Mouse (Mus musculus): ENCODE data around the gene Gadd45gip1.

The Gadd45gip1 gene

GRCm38 (mm10) chr8:84847684-84848435, 16.5 kb downstream of the Gadd45gip1 start:
- DNase-seq (ENCODE audit: low spot score) = no peak

DNA sequence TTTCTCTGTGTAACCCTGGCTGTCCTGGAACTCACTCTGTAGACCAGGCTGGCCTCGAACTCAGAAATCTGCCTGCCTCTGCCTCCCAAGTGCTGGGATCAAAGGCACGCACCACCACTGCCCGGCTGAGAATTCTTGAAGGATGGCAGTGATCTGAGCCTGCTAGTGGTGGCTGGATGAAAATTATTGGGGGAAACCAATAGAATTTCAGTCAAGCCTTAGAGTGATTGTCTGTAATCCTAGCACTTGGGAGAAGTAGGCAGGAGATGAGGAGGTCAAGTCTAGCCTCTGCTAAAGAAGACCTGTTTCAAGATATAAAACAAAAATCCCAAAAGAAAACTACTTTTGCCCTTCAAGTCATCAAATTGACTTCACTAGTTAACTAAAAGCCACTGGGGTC, 25.1 kb downstream of the Gadd45gip1 start:
- DNase-seq (ENCODE audit: low spot score) = no peak

- DNase-seq (ENCODE audit: low spot score) = peak; percentile 89
These were observed 25.6 kb downstream of the Gadd45gip1 start, which contains the start of gene Farsa for GRCm38 (mm10) chr8:84856864-84857441. TSS of gene Farsa (plus strand) at chr8:84856989.

DNA sequence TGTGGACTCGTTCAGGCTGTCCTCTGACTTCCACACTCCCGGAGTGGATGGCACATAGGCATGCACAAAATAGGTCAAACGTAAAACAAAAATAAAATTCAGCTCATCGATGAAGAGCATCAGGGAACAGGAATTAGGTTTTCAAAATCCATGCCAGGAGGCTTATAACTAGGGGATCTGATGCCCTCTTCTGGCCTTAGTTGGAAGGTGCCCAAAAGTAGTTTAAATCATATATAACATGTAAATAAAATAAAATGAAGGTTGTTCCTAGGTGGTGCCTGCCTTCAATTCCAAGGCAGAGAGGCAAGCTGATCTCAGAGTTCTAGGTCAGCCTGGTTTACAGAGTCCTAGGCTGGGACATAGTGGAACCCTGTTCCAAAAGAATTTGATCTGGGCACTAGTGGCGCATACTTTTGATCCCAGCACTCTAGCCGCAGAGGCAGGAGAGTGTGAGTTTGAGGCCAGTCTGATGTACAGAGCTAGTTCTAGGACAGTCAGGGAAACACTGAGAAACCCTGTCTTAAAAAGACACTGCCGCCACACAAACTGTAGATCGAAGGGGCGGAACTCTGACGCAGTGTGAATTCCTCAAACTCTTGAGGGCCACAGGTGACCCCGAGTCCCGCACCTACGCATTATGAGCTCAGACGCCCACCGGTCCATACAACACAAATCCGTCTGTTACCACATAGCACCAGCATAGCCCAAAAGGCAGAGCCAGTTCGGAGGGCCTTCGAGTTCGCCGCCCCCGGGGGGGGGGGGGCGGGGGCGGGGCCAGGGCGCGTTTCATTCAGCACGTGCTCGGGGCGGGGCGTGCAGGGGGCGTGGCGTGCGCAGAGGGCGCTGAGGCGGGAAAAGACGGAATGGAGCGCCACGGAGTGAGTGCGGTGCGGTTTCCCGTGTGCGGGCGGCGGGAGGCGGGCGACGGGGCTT, 40.3 kb downstream of the Gadd45gip1 start, which contains the start of gene Syce2:
Gene Syce2 (plus strand): TSS at position 736 of the 933 bp plus-strand sequence.
- DNase-seq (ENCODE audit: low spot score) = peak; percentile 78

DNA sequence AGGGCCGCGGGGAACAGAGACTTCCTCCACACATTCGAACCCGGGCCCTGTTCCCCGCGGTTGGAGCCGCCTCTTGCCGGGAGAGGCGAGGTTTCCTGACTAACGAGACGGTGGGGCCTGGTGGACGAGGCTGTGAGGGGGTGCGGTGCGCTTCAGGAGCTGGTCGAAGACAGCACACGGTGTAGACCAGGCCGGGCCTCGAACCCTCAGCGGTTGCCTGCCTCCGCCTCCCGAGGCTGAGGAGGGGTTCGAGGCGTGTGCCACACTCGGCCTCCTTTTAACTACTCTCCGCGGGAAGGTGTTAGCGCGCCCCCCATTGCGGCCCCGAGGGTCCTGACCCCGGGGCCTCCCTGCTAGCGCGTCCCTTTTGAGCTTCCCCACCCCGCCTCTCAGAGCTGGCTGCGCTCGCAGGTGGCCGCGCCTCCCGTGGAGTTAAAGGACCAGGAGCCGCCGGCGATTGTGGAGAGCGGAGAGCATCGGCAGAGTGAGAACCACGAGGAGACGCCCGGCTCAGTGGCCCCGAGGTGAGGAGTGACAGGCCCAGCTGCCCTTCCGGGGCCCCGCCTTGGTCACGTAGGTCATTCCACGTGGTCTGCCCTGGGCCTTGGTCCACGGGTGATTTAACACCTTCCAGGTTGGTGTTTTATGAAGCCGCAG, 41.1 kb downstream of the Gadd45gip1 start:
- DNase-seq (ENCODE audit: low spot score) = peak; percentile 44

- no peak for DNase-seq (ENCODE audit: low spot score)
These were observed 41.7 kb downstream of the Gadd45gip1 start for GRCm38 (mm10) chr8:84873016-84873415.

- DNase-seq (ENCODE audit: low spot score) = no peak
These were observed 43.0 kb downstream of the Gadd45gip1 start for GRCm38 (mm10) chr8:84874339-84874738.

DNA sequence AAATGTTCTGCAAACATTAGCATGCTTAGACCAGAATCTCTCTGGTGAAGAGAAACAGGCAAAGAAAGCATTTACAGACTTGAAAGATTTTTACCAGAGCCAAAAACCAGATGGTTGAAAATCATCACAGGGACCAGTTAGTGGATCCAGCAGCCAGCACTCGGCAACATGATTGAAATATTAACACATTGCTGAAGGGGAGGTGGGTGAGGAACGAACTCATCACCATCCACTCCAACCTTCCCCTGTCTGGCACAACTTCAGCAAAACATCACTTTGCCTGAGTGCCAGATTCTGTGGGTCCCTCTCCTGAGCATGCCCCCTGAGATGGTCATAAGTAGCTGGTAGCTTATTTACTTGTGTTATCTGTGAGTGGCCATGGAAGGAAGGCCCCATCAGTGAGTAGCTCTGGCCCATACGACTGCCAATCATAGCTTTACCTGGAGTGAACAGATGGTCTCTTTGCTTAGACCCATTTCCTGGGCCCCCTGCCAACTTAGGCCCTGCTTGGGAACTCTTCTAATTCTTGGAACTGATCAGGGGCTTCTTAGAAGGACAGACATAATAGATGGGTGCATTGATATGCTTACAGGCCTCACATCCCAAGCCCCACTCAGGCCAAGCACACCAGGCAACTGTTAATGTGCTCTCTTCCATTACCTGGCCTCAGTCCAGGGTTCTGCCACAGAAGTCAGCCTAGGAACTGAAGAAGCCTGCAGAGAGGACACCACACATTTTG, 46.1 kb downstream of the Gadd45gip1 start:
- no peak for DNase-seq (ENCODE audit: low spot score)

DNA sequence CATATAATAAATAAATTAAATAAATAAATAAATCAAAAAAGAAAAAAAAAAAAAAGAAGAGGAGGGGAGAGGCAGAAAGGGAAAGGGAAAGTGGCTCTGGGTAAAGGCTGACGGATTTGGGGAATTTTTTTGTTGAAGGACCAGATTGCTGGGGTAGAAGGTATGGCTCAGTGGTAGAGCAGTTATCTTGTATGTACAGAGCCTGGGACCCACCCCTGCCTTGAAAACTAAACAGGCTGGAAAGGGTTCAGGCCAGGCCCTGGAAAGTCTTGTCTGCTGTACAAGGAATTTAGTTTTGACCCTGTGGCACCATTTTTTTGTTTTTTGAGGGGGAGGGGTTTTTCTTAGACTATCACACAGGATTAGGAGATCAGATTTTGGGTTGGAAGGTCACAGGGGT, 47.6 kb downstream of the Gadd45gip1 start:
- no peak for DNase-seq (ENCODE audit: low spot score)

GRCm38 (mm10) chr8:84884728-84885127, 53.4 kb downstream of the Gadd45gip1 start:
- no peak for DNase-seq (ENCODE audit: low spot score)
